Mouse (Mus musculus) ovary, postnatal 10 days (tissue): ENCODE measurements at regions not wholly inside any gene's neighbourhood (a gene's known extent, or its start where the extent isn't known, plus 50 kb on each side); places are given as distances from the start of the nearest gene placed in this dataset.

ENCODE experiments used
- DNase-seq: peaks from one replicate; pipeline ENCODE4 v3.0.0; 2022; ENCODE audit warnings: low spot score

GRCm38 (mm10) chr3:40076824-40077223, 454.3 kb upstream of the Intu start:
- no peak for DNase-seq

GRCm38 (mm10) chr3:40085116-40085515, 446.0 kb upstream of the Intu start:
- DNase-seq = no peak

- DNase-seq = no peak
Observed at GRCm38 (mm10) chr3:40091773-40092343, 439.2 kb upstream of the Intu start.

GRCm38 (mm10) chr3:40092765-40093368, 438.2 kb upstream of the Intu start:
- no peak for DNase-seq

- no peak for DNase-seq
Observed at GRCm38 (mm10) chr3:40094040-40094439, 437.0 kb upstream of the Intu start.

- no peak for DNase-seq
Observed at GRCm38 (mm10) chr3:40094701-40095100, 436.4 kb upstream of the Intu start.

GRCm38 (mm10) chr3:40102698-40103097, 428.4 kb upstream of the Intu start:
- no peak for DNase-seq

- DNase-seq = no peak
Observed at GRCm38 (mm10) chr3:40114811-40115210, 416.3 kb upstream of the Intu start.

GRCm38 (mm10) chr3:40118551-40118950, 412.5 kb upstream of the Intu start:
- DNase-seq = no peak

GRCm38 (mm10) chr3:40119462-40119861, 411.6 kb upstream of the Intu start:
- no peak for DNase-seq

GRCm38 (mm10) chr3:40120298-40120875, 410.7 kb upstream of the Intu start:
- no peak for DNase-seq

GRCm38 (mm10) chr3:40123558-40124236, 407.4 kb upstream of the Intu start:
- no peak for DNase-seq

- no peak for DNase-seq
Observed at GRCm38 (mm10) chr3:40126903-40127302, 404.2 kb upstream of the Intu start.

GRCm38 (mm10) chr3:40130858-40131584, 400.1 kb upstream of the Intu start:
- no peak for DNase-seq

- no peak for DNase-seq
Observed at GRCm38 (mm10) chr3:40138671-40139070, 392.4 kb upstream of the Intu start.

GRCm38 (mm10) chr3:40142229-40142628, 388.9 kb upstream of the Intu start:
- DNase-seq = no peak

- no peak for DNase-seq
Observed at GRCm38 (mm10) chr3:40158631-40159030, 372.5 kb upstream of the Intu start.

GRCm38 (mm10) chr3:40159591-40160145, 371.4 kb upstream of the Intu start:
- DNase-seq = no peak

- DNase-seq = no peak
Observed at GRCm38 (mm10) chr3:40164181-40164580, 366.9 kb upstream of the Intu start.

GRCm38 (mm10) chr3:40167970-40168626, 363.0 kb upstream of the Intu start:
- no peak for DNase-seq

- no peak for DNase-seq
Observed at GRCm38 (mm10) chr3:40169590-40169989, 361.5 kb upstream of the Intu start.
